Mouse (Mus musculus) ovary, adult 18-20 months (tissue): ENCODE measurements around the gene Ccdc84.
"Not testable (repeated sequence)": the region's sequence is repeated elsewhere in the genome, so short reads cannot be mapped to it uniquely, and the experiment has no call there.

Source experiments
- DNase-seq: peaks from one replicate; pipeline ENCODE4 v3.0.0; 2022; ENCODE audit warnings: low spot score, mixed read lengths

Gene Ccdc84

DNA sequence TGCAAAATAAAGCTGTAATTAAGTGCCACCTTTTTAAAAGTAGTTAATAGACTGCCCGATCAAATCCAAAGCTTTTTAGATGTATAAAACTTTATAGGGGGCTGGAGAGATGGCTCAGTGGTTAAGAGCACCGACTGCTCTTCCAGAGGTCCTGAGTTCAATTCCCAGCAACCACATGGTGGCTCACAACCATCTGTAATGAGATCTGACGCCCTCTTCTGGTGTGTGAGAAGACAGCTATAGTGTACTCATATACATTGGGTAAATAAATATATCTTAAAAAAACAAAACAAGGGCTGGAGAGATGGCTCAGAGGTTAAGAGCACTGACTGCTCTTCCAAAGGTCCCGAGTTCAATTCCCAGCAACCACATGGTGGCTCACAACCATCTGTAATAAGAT lies 56.4 kb downstream of the Ccdc84 start:
- not testable (repeated sequence) for DNase-seq

DNA sequence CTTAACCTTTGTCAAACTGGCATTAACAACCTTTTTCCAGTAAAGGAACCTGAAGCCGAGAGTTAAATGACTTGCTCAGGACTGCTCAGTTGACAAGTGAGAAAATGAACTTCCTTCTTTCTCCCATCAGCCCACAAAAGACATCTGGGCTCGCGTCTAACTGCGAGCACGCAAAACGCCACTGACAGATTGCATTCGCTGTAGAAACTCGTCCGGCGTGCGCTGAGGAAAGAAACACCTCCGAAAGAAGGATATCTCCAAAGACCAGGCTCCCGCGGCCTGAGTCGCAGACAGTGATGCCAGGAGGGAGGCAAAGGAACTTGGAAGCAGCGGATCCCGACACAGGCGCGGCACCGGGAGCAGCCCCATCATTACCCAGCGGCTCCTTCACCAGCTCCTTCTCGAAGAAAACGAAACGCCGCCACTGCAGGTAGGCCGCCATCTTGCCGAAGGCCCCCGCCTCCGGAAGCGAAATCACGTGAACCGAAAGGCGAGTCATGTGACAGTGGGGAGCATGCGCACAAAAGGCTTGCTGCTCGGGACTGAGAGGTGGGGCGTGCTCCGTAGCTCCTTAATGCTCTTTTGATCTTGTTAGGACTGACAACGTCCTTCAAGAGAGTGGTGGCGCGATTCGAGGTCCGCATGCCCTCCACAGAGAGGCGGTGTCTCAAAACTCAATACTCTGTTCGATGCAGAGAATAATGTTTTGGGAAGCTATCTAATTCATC lies 57.0 kb downstream of the Ccdc84 start, which contains the start of gene Vps11:
Gene Vps11, minus strand, starts transcription at position 481 of the 728 bp plus-strand sequence.
- peak; percentile 91 for DNase-seq
